Mouse (Mus musculus): ENCODE results near the gene Orc3. TPM values are rescaled to one million over a fixed set of nuclear protein-coding genes. Genes with fewer than 3 reads are reported as not detected.
A peak's percentile ranks its signal among the peaks of the same experiment; 100 is the strongest.

The Orc3 gene
- polyA plus RNA-seq, 1 experiment from 2014 or later, result 78.8 TPM

DNA sequence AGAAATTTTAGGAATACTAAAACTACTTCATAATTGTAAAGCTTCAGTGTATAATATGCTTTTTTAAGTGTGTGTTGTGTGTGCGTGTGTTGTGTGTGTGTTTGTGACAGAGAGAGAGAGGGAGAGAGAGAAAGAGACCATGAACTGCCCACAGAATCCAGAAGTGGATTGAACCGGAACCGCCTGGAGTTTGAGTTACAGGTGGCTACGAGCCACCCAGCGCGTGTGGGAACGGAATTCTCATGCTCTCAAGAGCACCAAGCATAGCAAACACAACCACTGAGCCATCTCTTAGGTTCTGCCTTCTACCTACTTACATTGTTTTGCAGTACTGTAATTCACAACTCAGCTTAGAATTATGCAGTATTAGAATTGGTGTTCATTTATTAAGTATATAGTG, 19.4 kb upstream of the Orc3 start:
- Histone ChIP-seq H3K36me3 (peaks cover 36% of the 10 kb centered on the region), H3K4me1 (no peaks in the 10 kb centered on the region), H3K27me3 (no peaks in the 10 kb centered on the region), H3K9me3 (no peaks in the 10 kb centered on the region), H3K4me3 (no peak overlapping the region), H3K9ac (no peak overlapping the region), H3K4me2 (no peak overlapping the region), H3K27ac (no peak overlapping the region)
- WGBS, result 96% methylated on average over 7 of the region's 7 CpGs
- no peak for ATAC-seq (ENCODE audit: insufficient number of reproducible peaks, low FRiP score, low TSS enrichment, low read depth)

DNA sequence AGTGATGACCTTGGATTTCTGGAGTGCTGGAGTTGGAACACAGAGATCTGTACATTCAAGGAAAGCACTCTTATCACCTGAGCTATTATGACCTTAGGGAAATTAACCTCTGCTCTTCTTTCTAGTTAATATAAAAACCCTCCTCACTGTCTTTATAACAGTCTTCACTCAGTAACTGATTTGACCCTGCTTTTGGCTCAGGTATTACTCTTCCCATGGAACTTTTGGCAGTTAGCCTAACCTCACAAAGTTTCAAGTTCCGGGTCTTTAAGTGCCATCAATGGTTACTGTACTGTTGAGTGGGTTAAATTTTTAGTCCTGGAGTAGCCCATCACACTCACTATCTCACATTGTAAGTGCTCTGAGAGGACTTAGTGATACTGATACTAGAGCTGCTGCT, 15.2 kb upstream of the Orc3 start:
- no peak overlapping the region for H3K4me3 ChIP-seq
- H3K27ac ChIP-seq, result no peak overlapping the region
- no peaks in the 10 kb centered on the region for H3K27me3 ChIP-seq
- no peaks in the 10 kb centered on the region for H3K4me1 ChIP-seq
- H3K36me3 ChIP-seq, result peaks cover 53% of the 10 kb centered on the region
- no peak overlapping the region for H3K4me2 ChIP-seq
- WGBS, result 82% methylated on average over 1 of the region's 1 CpGs
- ATAC-seq (ENCODE audit: insufficient number of reproducible peaks, low FRiP score, low TSS enrichment, low read depth), result no peak
- H3K9ac ChIP-seq, result no peak overlapping the region
- H3K9me3 ChIP-seq, result no peaks in the 10 kb centered on the region

DNA sequence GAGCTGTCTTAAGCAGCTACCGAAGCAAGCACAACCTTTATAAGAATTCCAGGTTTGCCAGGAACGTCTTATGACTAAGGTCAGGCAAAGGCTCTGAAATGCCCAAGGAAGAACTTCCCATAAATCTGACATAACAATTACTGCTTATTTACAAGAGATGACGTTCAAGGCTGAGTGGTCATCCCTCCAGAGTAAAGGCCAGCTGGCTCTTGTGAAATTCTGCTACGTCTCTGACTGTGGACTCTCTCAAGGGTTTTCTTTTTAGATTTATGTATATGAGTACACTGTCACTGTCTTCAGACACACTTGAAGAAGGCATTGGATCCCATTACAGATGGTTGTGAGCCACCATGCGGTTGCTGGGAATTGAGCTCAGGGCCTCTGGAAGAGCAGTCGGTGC, 11.7 kb upstream of the Orc3 start:
- H3K36me3 ChIP-seq, result peaks cover 44% of the 10 kb centered on the region
- WGBS, result 82% methylated on average over 6 of the region's 6 CpGs

DNA sequence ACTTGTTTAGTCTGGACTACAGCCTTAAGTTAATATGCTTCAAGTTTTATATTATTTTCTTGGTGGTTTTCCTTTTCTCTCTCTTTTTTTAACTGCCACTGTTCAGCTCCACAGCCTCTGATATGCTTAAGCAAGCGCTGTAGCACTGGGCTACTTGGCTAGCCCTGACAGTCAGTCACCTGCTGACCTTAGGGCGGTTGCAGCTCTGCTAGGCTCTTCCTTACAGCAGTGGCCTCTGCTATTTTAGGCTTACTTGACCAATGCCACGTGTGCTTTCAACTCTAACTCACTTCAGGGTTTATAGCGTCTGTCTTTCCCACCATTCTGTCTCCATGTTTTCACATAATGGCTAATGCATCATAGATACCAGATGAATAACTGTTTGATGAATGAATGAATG, 10.8 kb upstream of the Orc3 start:
- Histone ChIP-seq H3K27me3 (no peaks in the 10 kb centered on the region), H3K4me3 (no peak overlapping the region), H3K36me3 (peaks cover 39% of the 10 kb centered on the region), H3K4me2 (no peak overlapping the region), H3K27ac (no peak overlapping the region), H3K4me1 (no peaks in the 10 kb centered on the region), H3K9me3 (no peaks in the 10 kb centered on the region), H3K9ac (no peak overlapping the region)
- WGBS, result 86% methylated on average over 4 of the region's 4 CpGs
- no peak for ATAC-seq (ENCODE audit: insufficient number of reproducible peaks, low FRiP score, low TSS enrichment, low read depth)

More for the DNA sequence above, 11.7 kb upstream of the Orc3 start:
- no peaks in the 10 kb centered on the region for H3K9me3 ChIP-seq
- no peak overlapping the region for H3K4me3 ChIP-seq
- H3K9ac ChIP-seq, result no peak overlapping the region
- H3K4me2 ChIP-seq, result no peak overlapping the region
- H3K4me1 ChIP-seq, result no peaks in the 10 kb centered on the region
- no peak for ATAC-seq (ENCODE audit: insufficient number of reproducible peaks, low FRiP score, low TSS enrichment, low read depth)
- H3K27ac ChIP-seq, result no peak overlapping the region
- H3K27me3 ChIP-seq, result no peaks in the 10 kb centered on the region

DNA sequence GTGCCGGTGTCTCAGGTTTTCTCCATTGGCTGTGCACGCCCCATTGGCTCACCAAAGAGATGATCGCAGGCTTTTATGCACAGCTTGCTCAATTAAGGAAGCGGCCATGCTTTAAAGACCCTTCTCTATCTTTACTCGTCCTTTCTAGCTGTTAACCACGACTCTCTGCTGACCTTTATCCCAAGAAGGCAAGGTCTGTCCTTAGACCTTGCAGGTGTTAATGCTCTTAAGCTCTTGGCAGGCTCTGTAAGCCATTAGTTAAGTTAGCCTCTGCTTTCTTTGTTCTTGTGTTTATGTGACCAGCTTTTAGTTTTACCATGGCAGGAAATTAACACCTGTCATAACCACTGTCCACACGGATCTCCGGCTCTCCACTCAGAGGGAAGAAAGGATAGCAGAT, 1.4 kb upstream of the Orc3 start:
- no peaks in the 10 kb centered on the region for H3K9me3 ChIP-seq
- 69% methylated on average over 8 of the region's 8 CpGs for WGBS
- H3K4me1 ChIP-seq, result peaks cover 17% of the 10 kb centered on the region
- ATAC-seq (ENCODE audit: insufficient number of reproducible peaks, low FRiP score, low TSS enrichment, low read depth), result no peak
- no peaks in the 10 kb centered on the region for H3K27me3 ChIP-seq
- H3K4me3 ChIP-seq, result 0 out of 2 replicates have a peak overlapping the region, but pooled peaks have one; percentile 63
- H3K36me3 ChIP-seq, result no peaks in the 10 kb centered on the region
- peak overlapping the region; percentile 80 for H3K4me2 ChIP-seq
- 0 out of 2 replicates have a peak overlapping the region, but pooled peaks have one; percentile 70 for H3K9ac ChIP-seq
- no peak overlapping the region for H3K27ac ChIP-seq

DNA sequence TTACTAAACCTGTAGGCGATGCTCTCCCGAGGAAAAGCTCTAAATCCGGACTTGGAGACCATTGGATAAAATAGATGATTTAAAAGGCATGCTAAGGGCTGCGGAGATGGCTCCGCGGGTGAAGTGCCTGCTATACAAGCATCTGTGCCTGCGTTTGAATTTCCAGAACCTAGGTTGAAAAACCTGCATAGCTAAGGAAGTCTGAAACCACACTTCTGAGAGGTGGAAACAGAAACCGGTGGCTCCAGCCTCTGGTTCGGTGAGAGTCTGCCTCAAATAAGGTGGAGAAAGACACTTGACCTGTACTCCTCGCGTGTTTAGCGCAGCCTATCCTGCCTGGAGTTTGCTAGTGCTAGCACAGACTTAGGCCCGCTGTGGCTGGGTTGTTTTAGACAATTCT, 559 bp upstream of the Orc3 start:
- H3K9ac ChIP-seq, result peak overlapping the region; percentile 70
- no peak for ATAC-seq (ENCODE audit: insufficient number of reproducible peaks, low FRiP score, low TSS enrichment, low read depth)
- 1% methylated on average over 13 of the region's 13 CpGs for WGBS

DNA sequence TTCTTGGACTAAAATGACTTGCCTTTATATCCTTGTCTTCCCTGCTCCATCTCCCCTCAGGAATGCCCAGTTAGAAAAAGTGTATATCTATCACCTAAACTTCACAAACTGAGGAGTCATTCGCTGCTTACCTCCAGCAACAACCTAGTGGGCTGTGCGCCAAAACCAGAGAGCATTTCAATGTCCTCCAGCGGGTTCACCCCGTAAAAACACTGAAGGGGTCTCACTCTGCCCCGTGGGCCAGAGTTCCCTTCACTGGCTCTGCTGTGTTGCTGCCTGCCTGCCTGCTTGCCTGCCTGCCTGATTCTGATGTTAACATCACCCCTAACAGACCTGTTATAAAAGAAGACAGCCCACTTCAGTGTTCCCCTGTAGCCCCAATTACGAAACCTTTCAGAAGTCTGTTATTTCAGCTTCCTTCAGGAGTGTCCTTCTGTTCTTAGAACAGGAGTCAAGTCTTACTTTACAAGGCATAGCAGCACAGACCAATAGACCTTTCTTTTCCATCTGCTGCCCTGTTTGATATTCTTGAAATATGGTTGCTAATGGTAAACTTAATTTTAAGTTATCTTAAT, 1.1 kb downstream of the Orc3 start:
- peaks cover 6% of the 10 kb centered on the region for H3K36me3 ChIP-seq
- WGBS, result 28% methylated on average over 6 of the region's 6 CpGs
- peak overlapping the region; percentile 63 for H3K4me3 ChIP-seq
- H3K9me3 ChIP-seq, result no peaks in the 10 kb centered on the region
- no peak for ATAC-seq (ENCODE audit: insufficient number of reproducible peaks, low FRiP score, low TSS enrichment, low read depth)
- H3K4me1 ChIP-seq, result peaks cover 17% of the 10 kb centered on the region
- H3K27ac ChIP-seq, result no peak overlapping the region
- H3K27me3 ChIP-seq, result no peaks in the 10 kb centered on the region
- H3K9ac ChIP-seq, result peak overlapping the region; percentile 70; the same call in 1 of the 2 replicates
- H3K4me2 ChIP-seq, result peak overlapping the region; percentile 80

More for the DNA sequence above, 559 bp upstream of the Orc3 start:
- no peaks in the 10 kb centered on the region for H3K36me3 ChIP-seq
- H3K27me3 ChIP-seq, result no peaks in the 10 kb centered on the region
- H3K4me3 ChIP-seq, result peak overlapping the region; percentile 63
- no peaks in the 10 kb centered on the region for H3K9me3 ChIP-seq
- peaks cover 17% of the 10 kb centered on the region for H3K4me1 ChIP-seq
- peak overlapping the region; percentile 92; the same call in 1 of the 2 replicates for H3K27ac ChIP-seq
- H3K4me2 ChIP-seq, result peak overlapping the region; percentile 80

DNA sequence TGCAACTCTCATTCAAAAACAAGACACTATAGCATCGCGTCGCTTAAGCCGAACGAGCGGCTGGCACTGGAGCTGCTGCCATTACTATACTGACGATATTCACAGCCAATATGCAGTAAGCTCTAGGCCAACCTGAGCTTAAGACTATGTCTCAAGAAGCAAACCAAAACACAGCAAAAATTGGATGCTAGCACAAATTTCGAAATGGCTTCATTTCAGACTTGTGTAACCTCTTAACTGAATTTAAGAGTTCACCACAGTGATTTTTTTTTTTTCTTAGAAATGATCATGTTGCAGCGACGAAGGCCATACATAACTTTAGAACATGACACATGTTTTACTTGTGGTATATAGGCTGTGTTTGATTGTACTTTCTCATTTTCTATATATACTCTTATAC, 8.1 kb downstream of the Orc3 start:
- Histone ChIP-seq H3K27me3 (no peaks in the 10 kb centered on the region), H3K9ac (no peak overlapping the region), H3K4me3 (no peak overlapping the region), H3K9me3 (no peaks in the 10 kb centered on the region), H3K4me1 (no peaks in the 10 kb centered on the region), H3K36me3 (peaks cover 44% of the 10 kb centered on the region), H3K4me2 (no peak overlapping the region), H3K27ac (no peak overlapping the region)
- 95% methylated on average over 10 of the region's 10 CpGs for WGBS
- no peak for ATAC-seq (ENCODE audit: insufficient number of reproducible peaks, low FRiP score, low TSS enrichment, low read depth)

DNA sequence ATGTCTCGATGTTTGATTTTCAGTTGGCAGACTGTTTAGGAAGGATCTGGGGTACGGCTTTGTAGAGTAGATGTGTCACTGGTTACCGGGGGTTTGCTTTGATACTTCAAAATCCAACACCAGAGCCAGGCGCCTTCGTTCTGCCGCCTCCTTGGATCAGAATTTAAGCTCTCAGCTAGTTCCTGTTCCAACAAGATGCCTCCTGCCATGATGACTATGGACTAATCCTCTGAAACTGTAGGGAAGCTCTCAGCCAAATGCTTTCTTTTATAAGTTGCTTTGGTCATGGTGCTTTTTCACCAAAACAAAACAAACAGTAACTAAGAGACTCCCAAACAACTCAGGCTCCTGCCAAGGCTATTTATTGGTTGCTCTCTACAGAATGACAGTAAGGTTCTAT, 11.6 kb downstream of the Orc3 start:
- Histone ChIP-seq H3K36me3 (peaks cover 61% of the 10 kb centered on the region), H3K4me3 (no peak overlapping the region), H3K27ac (no peak overlapping the region), H3K9ac (no peak overlapping the region), H3K4me1 (no peaks in the 10 kb centered on the region), H3K27me3 (no peaks in the 10 kb centered on the region), H3K9me3 (no peaks in the 10 kb centered on the region), H3K4me2 (no peak overlapping the region)
- no peak for ATAC-seq (ENCODE audit: insufficient number of reproducible peaks, low FRiP score, low TSS enrichment, low read depth)
- WGBS, result 97% methylated on average over 6 of the region's 6 CpGs

DNA sequence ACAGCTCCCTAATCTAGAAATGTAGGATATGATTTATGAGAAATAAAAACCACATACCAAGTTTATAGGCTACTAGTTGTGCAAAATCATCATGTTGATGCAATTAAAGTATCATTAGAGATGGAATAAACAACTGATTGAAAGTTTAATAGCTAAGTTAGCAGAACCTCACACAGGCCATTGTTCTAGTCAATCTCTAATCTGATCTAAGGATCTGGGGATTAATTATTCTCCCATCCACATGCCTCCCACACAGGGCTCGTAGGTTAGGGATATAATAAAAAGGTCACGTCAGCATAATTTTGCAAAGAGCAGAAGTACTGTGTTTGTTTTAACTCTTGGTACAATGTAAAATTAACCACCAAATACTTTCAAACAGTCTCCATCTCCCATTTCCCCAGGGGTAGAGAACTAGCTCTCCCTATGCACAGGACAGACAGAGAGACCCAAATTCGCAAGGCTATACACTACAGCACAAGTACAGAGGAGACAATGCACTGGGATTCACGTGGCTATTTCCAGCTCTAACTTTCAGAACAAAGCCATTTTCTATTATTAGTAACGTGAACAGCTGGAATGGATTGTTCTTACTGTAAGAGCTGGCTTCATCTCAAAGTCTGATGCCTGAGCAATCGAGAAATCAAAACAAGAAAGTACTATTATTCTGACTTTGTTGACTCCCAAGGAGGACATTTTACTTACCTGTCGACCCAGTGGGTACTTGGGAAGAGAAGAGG, 29.7 kb downstream of the Orc3 start:
- no peak overlapping the region for H3K4me2 ChIP-seq
- no peak overlapping the region for H3K4me3 ChIP-seq
- ATAC-seq (ENCODE audit: insufficient number of reproducible peaks, low FRiP score, low TSS enrichment, low read depth), result no peak
- H3K9me3 ChIP-seq, result no peaks in the 10 kb centered on the region
- H3K27me3 ChIP-seq, result no peaks in the 10 kb centered on the region
- H3K4me1 ChIP-seq, result no peaks in the 10 kb centered on the region
- H3K36me3 ChIP-seq, result peaks cover 35% of the 10 kb centered on the region
- WGBS, result 62% methylated on average over 7 of the region's 7 CpGs
- no peak overlapping the region for H3K9ac ChIP-seq
- H3K27ac ChIP-seq, result no peak overlapping the region; the same call in 1 of the 2 replicates

DNA sequence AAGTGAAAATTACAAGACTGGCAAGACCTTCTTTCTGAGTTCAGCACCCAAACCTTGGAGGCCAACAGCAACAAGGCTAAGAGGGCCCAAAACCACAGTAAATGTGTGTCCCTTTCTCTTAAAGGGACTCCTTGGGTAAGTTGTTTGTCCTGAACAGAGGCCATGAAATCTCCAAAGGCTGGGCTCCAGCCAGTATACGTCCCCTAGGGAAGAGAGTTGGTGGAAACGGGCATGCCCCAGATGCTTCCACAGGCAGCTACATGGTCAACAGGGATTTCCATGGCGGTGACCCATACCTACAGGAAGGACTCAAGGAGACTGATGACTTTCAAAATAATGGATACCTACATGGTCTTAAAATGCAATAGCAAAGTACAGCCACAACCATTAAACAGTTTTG, 31.3 kb downstream of the Orc3 start:
- WGBS, result 90% methylated on average over 3 of the region's 3 CpGs

DNA sequence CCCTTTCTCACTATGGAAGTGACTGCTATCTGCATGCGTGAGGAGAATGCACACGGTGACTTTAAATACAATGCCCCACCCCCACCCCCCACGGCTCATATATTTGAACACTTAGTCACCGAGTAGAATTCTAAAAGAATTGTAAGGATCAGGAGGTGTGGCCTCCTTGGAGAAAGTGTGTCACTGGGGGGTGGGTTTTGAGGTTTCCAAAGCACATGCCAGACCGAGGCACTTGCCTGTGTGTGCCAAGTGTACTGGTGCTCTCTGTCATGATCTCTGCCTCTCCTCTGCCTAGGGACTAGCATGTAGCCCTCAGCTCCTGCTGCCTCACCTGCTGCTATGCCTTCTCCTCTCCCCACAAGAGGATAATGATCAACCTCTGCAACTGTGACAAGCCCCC, 32.3 kb downstream of the Orc3 start:
- H3K27me3 ChIP-seq, result no peaks in the 10 kb centered on the region
- no peak overlapping the region for H3K4me3 ChIP-seq
- H3K27ac ChIP-seq, result no peak overlapping the region
- no peaks in the 10 kb centered on the region for H3K9me3 ChIP-seq
- 70% methylated on average over 5 of the region's 5 CpGs for WGBS
- H3K9ac ChIP-seq, result no peak overlapping the region
- no peaks in the 10 kb centered on the region for H3K4me1 ChIP-seq
- ATAC-seq (ENCODE audit: insufficient number of reproducible peaks, low FRiP score, low TSS enrichment, low read depth), result no peak
- no peak overlapping the region for H3K4me2 ChIP-seq
- peaks cover 53% of the 10 kb centered on the region for H3K36me3 ChIP-seq

More for the DNA sequence above, 31.3 kb downstream of the Orc3 start:
- ATAC-seq (ENCODE audit: insufficient number of reproducible peaks, low FRiP score, low TSS enrichment, low read depth), result no peak
- Histone ChIP-seq H3K4me3 (no peak overlapping the region), H3K4me1 (no peaks in the 10 kb centered on the region), H3K27ac (no peak overlapping the region), H3K9me3 (no peaks in the 10 kb centered on the region), H3K36me3 (peaks cover 47% of the 10 kb centered on the region), H3K27me3 (no peaks in the 10 kb centered on the region), H3K9ac (no peak overlapping the region), H3K4me2 (no peak overlapping the region)
